Mouse (Mus musculus): Measurements from ENCODE around the gene Ski. TPM values are rescaled to one million over a fixed set of nuclear protein-coding genes. Genes with fewer than 3 reads are reported as not detected.

Gene Ski
- total RNA-seq, 2 experiments from 2014 or later: 118 TPM

- no peak for DNase-seq (ENCODE audit: low spot score in 2 of 2)
Measured at GRCm38 (mm10) chr4:155153389-155154072, 68.9 kb downstream of the Ski start.

- no peak for DNase-seq (ENCODE audit: low spot score in 2 of 2)
Measured at GRCm38 (mm10) chr4:155152476-155152875, 69.9 kb downstream of the Ski start.

- no peak for DNase-seq (ENCODE audit: low spot score in 2 of 2)
Measured at GRCm38 (mm10) chr4:155151845-155152244, 70.5 kb downstream of the Ski start.

DNA sequence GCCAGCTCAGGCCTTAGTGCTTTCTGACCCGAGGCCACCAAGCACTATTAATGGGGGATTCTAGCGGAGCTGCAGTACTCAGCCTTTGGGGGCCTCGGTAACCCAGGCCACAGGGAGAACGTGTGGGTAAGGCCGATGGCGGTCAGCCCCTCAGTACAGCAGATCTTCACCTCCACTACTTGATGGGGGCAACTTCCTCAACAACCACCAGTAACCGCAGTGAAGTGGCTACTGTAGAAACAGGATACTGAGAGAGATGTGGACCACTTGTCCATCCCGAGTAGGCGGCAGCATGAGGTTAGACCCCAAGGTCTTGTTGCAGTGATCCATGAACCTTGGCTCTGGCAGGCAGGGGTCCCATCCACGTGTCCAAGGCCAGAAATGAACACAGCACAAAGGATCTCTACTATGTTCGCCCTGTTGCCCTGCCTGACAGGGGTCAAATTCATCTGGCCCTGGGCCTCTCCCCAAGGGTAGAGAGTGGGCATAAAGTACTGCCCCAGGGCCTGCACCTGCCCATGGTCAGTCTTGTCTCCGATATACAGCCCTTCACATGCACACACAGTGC lies 71.1 kb downstream of the Ski start:
- no peak for DNase-seq (ENCODE audit: low spot score in 2 of 2)

- peak; percentile 62 to 75 for DNase-seq (ENCODE audit: low spot score in 2 of 2)
Measured at GRCm38 (mm10) chr4:155150276-155151113, 71.9 kb downstream of the Ski start.

DNA sequence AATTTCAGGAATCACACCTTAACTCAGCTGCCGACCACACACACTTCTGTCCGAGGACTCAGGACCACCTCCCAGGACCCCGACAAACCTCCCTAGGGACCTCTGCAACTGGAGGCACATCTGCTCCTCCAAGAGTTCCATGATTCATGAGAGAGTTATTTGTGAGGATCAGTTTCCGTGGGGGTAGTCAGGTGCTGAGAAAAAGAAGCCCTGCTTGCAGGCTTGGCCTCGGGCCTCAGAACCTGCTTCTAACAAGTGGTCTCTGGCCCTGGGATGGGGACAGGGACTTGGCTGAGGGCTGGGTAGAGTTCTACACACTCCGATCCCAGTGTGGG lies 72.5 kb downstream of the Ski start:
- DNase-seq (ENCODE audit: low spot score in 2 of 2): no peak

GRCm38 (mm10) chr4:155148910-155149698 lies 73.3 kb downstream of the Ski start:
- no peak for DNase-seq (ENCODE audit: low spot score in 2 of 2)

GRCm38 (mm10) chr4:155148453-155148852 lies 73.9 kb downstream of the Ski start:
- DNase-seq (ENCODE audit: low spot score in 2 of 2): no peak

- no peak for DNase-seq (ENCODE audit: low spot score in 2 of 2)
Measured at GRCm38 (mm10) chr4:155146107-155146823, 76.1 kb downstream of the Ski start.

DNA sequence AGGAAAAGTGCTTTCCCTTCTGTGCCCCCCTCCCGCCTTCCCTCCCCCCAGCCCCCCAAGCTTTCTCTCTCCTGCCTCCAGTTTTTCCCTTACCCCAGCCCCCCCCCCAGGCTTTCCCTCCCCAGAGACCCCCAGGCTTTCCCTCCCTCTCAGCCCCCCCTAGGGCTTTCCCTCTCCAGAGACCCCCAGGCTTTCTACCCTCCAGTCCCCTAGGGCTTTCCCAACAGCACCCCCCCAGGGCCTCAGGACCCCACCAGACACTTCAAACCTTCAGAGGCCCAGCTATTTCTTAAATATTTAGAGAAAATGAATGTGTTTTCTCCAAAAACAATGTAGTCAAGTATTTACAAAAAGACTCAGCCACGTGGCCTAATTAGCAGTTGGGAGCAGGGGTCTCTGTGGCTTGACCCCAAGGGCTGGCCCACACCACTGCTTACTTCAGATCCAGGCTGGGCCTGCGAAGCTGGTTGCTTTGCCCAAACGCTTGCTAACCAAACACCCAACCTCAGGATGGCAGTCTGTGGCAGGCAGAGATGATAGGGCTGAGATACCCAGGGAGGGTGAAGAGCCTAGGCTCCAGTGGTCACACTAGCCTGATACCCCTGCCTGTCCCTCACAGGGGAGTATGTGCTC lies 77.7 kb downstream of the Ski start:
- DNase-seq (ENCODE audit: low spot score in 2 of 2): no peak

DNA sequence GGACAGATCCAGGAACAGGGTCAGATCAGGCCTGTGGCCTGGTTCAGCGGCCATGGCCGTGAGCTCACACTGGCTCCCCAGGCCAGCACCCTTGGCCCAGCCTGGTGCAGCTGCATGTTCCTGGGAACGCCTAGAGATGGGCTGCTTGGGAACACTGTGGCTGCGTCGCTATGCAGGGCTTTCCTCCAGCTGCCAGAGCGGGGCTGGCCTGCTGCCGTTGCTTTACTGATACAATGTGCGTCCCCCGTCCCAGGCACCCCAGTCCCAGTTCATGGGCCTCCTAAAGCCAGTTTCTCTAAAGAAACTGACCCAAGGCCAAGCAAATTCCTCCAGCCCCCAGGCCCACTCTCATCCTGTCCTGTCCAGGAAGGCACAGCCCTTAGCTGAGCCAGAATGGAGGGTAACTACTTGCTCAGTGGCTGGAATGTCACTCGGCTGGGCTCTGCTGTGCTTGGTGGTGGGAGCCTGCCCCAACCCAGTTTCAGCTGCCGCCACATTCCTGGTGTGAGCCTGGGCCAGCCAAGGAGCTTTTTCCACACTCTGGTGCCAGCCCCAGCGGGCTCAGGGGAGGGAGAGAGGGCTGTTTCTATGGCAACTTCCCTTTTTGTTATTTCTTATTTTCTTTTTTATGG lies 78.4 kb downstream of the Ski start:
- DNase-seq (ENCODE audit: low spot score in 2 of 2): peak; percentile 71 to 74

DNA sequence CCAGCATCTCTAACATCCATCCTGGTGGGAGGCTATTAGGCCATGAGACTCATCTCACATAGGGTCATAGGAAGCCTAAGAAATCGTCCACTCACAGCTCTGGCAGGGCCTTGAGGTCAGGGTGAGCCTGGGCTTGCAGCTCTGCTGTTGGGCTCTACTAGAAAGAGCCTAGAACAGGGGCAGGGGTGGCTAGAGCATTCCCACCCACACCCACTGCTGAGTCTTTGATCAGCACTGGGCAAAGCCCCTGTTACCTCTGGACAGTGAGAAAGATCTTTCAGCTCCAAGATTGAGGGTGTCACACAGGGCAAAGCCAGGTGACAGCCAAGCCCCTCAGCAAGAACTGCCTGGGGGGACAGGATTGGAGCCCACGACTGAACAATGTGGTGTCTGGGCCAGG lies 79.0 kb downstream of the Ski start:
- DNase-seq (ENCODE audit: low spot score in 2 of 2): no peak

DNA sequence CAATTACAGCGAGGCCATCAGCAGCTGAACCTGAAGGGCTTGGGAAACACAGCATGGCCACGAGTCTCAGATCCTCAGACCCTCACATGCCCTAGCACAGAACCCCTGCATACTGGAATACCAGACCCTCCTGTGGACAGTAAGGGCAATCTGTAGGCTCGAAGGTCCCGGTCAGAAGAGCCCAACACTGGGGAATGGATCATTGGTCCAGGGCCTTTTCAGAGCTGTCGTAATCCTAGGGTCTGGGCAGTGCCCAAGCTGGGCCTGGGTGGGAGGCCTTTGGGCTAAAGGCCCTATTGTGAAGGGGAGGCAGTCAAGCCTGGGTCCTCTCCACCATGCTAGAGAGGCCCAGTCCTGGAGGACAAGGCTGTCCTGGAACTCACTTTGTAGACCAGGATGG lies 79.6 kb downstream of the Ski start:
- no peak for DNase-seq (ENCODE audit: low spot score in 2 of 2)

DNA sequence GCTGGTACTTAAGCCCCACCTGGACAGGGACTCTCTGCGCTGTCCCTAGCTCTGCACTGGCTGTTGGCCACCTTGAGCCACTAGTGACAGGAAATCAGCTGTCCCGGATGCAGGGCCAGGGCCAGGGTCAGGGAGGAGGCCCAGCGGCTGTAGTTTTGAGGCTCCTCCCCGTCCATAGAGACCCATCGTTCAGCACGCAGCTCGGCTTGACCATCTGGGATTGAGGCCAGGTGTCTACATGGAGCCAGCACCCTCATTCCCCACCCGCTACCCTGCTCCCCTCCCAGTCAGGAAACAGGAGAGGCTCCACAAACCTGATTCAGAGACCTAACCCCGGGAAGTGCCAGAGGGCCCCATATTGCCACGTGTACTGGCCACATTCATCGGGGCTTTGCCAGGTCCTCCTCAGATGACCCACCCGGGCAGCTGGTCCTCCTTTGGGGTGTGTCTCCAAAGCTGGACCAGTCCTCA lies 81.6 kb downstream of the Ski start:
- no peak for DNase-seq (ENCODE audit: low spot score in 2 of 2)

GRCm38 (mm10) chr4:155140150-155140549 lies 82.2 kb downstream of the Ski start:
- DNase-seq (ENCODE audit: low spot score in 2 of 2): no peak

GRCm38 (mm10) chr4:155139281-155140045 lies 82.9 kb downstream of the Ski start:
- no peak for DNase-seq (ENCODE audit: low spot score in 2 of 2)

DNA sequence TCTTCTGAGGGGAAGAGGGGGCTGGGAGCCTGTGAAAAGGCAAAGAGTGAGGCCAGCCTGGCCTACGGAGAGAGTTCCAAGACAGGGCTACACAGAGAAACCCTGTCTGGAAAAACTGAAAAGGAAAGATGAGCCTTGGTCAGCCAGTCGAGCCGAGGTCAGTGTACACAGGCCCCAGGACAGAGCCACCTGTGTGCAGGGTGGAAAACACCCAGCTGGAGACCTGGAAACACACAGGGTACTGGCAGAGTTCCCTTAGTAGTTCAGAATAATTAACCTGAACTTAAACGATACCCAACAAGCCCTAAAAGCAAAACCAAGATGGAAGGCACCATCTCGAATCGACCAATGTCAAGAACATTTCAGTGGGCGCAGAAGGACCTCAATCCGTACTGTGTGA lies 83.9 kb downstream of the Ski start:
- no peak for DNase-seq (ENCODE audit: low spot score in 2 of 2)

DNA sequence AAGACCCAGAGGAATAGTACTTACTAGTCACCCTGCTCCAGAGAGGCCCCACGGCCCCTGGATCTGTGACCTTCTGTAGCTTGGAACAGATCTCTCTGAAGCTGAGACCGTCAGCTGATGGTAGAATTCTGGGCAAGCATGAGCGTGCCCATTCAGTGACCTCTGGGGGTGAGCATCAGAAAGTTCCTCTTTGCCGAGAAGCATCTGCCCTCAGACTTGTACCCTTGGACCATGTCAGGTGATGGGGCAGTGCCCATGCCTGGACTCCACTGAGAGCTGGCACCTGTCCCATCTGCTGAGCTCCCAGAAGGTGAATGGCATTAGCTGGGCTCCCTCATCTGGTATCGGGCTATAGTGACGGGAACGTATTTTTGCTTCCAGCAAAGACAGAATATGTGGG lies 84.5 kb downstream of the Ski start:
- no peak for DNase-seq (ENCODE audit: low spot score in 2 of 2)

DNA sequence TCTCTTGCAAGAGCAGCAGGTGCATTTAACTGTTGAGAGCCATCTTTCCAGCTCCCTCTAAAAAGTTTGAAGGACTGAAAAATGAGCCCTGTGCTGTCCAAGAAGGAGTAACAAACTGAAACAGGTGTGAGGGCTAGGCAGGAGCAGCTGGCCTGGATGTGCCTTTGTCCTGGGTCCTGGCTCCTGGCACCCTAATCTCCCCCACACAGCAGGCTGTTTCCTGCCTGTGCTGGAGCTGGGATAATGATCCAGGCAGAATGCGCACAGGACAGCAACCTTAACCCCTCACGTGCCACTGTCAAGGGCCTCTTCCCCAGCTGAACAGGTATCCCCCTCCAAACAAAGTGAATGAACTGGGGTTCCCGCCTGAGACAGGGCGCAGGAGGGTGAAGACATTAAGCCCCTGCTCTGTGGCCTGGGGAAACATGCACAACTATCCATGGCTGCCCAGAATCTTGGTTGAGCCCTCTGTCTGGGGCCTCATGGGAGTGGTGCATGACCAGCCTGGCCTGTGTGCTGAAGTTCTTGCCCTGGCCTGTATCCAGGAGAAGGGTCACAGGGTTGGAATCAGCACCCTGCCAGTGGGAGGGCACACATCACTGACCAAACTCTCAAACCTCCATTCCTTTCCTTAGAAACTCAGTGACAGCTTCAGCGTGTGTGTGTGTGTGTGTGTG lies 86.3 kb downstream of the Ski start:
- DNase-seq (ENCODE audit: low spot score in 2 of 2): no peak
